Mouse (Mus musculus): ENCODE measurements at regions not wholly inside any gene's neighbourhood (a gene's known extent, or its start where the extent isn't known, plus 50 kb on each side); places are given as distances from the start of the nearest gene placed in this dataset.

- H3K27ac ChIP-seq (ENCODE audit: low read depth, low read length) = no peak overlapping the region
- 64% methylated on average over 1 of the region's 1 CpGs for WGBS
- no peak for ATAC-seq (replicated peaks; ENCODE audit: low FRiP score)
- H3K36me3 ChIP-seq (ENCODE audit: control insufficient read depth, insufficient read depth, low read length) = no peaks in the 10 kb centered on the region
- H3K4me2 ChIP-seq = no peak overlapping the region
- no peaks in the 10 kb centered on the region for H3K27me3 ChIP-seq (replicated peaks; ENCODE audit: control insufficient read depth, insufficient read depth, low read length)
- no peak overlapping the region for H3K9ac ChIP-seq (ENCODE audit: low read depth, low read length)
- no peaks in the 10 kb centered on the region for H3K9me3 ChIP-seq (ENCODE audit: control insufficient read depth, low read length)
- H3K4me1 ChIP-seq (replicated peaks; ENCODE audit: control insufficient read depth, insufficient read depth, low read length) = no peaks in the 10 kb centered on the region
- no peak overlapping the region for H3K4me3 ChIP-seq (ENCODE audit: low read depth, low read length)
- DNase-seq (ENCODE audit: low spot score) = no peak
Measured at GRCm38 (mm10) chr13:101016181-101016580, 183.0 kb upstream of the Slc30a5 start.

- 73% methylated on average over 3 of the region's 3 CpGs for WGBS
- no peak for ATAC-seq (replicated peaks; ENCODE audit: low FRiP score)
- Histone ChIP-seq H3K36me3 (ENCODE audit: control insufficient read depth, insufficient read depth, low read length) (no peaks in the 10 kb centered on the region), H3K4me2 (no peak overlapping the region), H3K4me3 (ENCODE audit: low read depth, low read length) (no peak overlapping the region), H3K9me3 (ENCODE audit: control insufficient read depth, low read length) (no peaks in the 10 kb centered on the region), H3K4me1 (replicated peaks; ENCODE audit: control insufficient read depth, insufficient read depth, low read length) (no peaks in the 10 kb centered on the region), H3K27ac (ENCODE audit: low read depth, low read length) (no peak overlapping the region), H3K27me3 (replicated peaks; ENCODE audit: control insufficient read depth, insufficient read depth, low read length) (no peaks in the 10 kb centered on the region), H3K9ac (ENCODE audit: low read depth, low read length) (no peak overlapping the region)
- no peak for DNase-seq (ENCODE audit: low spot score)
Measured at GRCm38 (mm10) chr13:101015435-101015834, 182.2 kb upstream of the Slc30a5 start.

- DNase-seq (ENCODE audit: low spot score) (no peak), ATAC-seq (replicated peaks; ENCODE audit: low FRiP score) (no peak)
- no peak overlapping the region for H3K4me2 ChIP-seq
- no peak overlapping the region for H3K27ac ChIP-seq (ENCODE audit: low read depth, low read length)
- H3K27me3 ChIP-seq (replicated peaks; ENCODE audit: control insufficient read depth, insufficient read depth, low read length) = no peaks in the 10 kb centered on the region
- no peaks in the 10 kb centered on the region for H3K36me3 ChIP-seq (ENCODE audit: control insufficient read depth, insufficient read depth, low read length)
- no peaks in the 10 kb centered on the region for H3K9me3 ChIP-seq (ENCODE audit: control insufficient read depth, low read length)
- H3K9ac ChIP-seq (ENCODE audit: low read depth, low read length) = no peak overlapping the region
- no peaks in the 10 kb centered on the region for H3K4me1 ChIP-seq (replicated peaks; ENCODE audit: control insufficient read depth, insufficient read depth, low read length)
- H3K4me3 ChIP-seq (ENCODE audit: low read depth, low read length) = no peak overlapping the region
- 87% methylated on average over 2 of the region's 2 CpGs for WGBS
Measured at GRCm38 (mm10) chr13:101013604-101014003, 180.4 kb upstream of the Slc30a5 start.

- 83% methylated on average over 2 of the region's 2 CpGs for WGBS
- H3K27ac ChIP-seq (ENCODE audit: low read depth, low read length) = no peak overlapping the region
- no peak for ATAC-seq (replicated peaks; ENCODE audit: low FRiP score)
Measured at GRCm38 (mm10) chr13:100990646-100991045, 157.4 kb upstream of the Slc30a5 start.

GRCm38 (mm10) chr13:100988671-100989531, 155.7 kb upstream of the Slc30a5 start:
- ATAC-seq (replicated peaks; ENCODE audit: low FRiP score) = no peak
- Histone ChIP-seq H3K4me1 (replicated peaks; ENCODE audit: control insufficient read depth, insufficient read depth, low read length) (no peaks in the 10 kb centered on the region), H3K27me3 (replicated peaks; ENCODE audit: control insufficient read depth, insufficient read depth, low read length) (no peaks in the 10 kb centered on the region), H3K4me3 (ENCODE audit: low read depth, low read length) (no peak overlapping the region), H3K27ac (ENCODE audit: low read depth, low read length) (no peak overlapping the region), H3K4me2 (no peak overlapping the region), H3K9me3 (ENCODE audit: control insufficient read depth, low read length) (no peaks in the 10 kb centered on the region), H3K36me3 (ENCODE audit: control insufficient read depth, insufficient read depth, low read length) (no peaks in the 10 kb centered on the region), H3K9ac (ENCODE audit: low read depth, low read length) (no peak overlapping the region)
- WGBS = 70% methylated on average over 13 of the region's 13 CpGs
- DNase-seq (ENCODE audit: low spot score) = no peak

More at GRCm38 (mm10) chr13:100990646-100991045, 157.4 kb upstream of the Slc30a5 start:
- Histone ChIP-seq H3K4me3 (ENCODE audit: low read depth, low read length) (no peak overlapping the region), H3K36me3 (ENCODE audit: control insufficient read depth, insufficient read depth, low read length) (no peaks in the 10 kb centered on the region), H3K4me2 (no peak overlapping the region), H3K27me3 (replicated peaks; ENCODE audit: control insufficient read depth, insufficient read depth, low read length) (no peaks in the 10 kb centered on the region), H3K9me3 (ENCODE audit: control insufficient read depth, low read length) (no peaks in the 10 kb centered on the region), H3K9ac (ENCODE audit: low read depth, low read length) (no peak overlapping the region), H3K4me1 (replicated peaks; ENCODE audit: control insufficient read depth, insufficient read depth, low read length) (no peaks in the 10 kb centered on the region)
- no peak for DNase-seq (ENCODE audit: low spot score)

GRCm38 (mm10) chr13:100988116-100988515, 154.9 kb upstream of the Slc30a5 start:
- DNase-seq (ENCODE audit: low spot score) (no peak), ATAC-seq (replicated peaks; ENCODE audit: low FRiP score) (no peak)
- Histone ChIP-seq H3K27ac (ENCODE audit: low read depth, low read length) (no peak overlapping the region), H3K4me1 (replicated peaks; ENCODE audit: control insufficient read depth, insufficient read depth, low read length) (no peaks in the 10 kb centered on the region), H3K9ac (ENCODE audit: low read depth, low read length) (no peak overlapping the region), H3K4me3 (ENCODE audit: low read depth, low read length) (no peak overlapping the region), H3K4me2 (no peak overlapping the region), H3K36me3 (ENCODE audit: control insufficient read depth, insufficient read depth, low read length) (no peaks in the 10 kb centered on the region), H3K9me3 (ENCODE audit: control insufficient read depth, low read length) (no peaks in the 10 kb centered on the region), H3K27me3 (replicated peaks; ENCODE audit: control insufficient read depth, insufficient read depth, low read length) (no peaks in the 10 kb centered on the region)
- WGBS = 89% methylated on average over 5 of the region's 5 CpGs

GRCm38 (mm10) chr13:100975741-100976140, 142.5 kb upstream of the Slc30a5 start:
- 55% methylated on average over 3 of the region's 3 CpGs for WGBS
- H3K4me2 ChIP-seq = no peak overlapping the region
- H3K27me3 ChIP-seq (replicated peaks; ENCODE audit: control insufficient read depth, insufficient read depth, low read length) = no peaks in the 10 kb centered on the region
- no peak overlapping the region for H3K27ac ChIP-seq (ENCODE audit: low read depth, low read length)
- H3K9ac ChIP-seq (ENCODE audit: low read depth, low read length) = no peak overlapping the region
- H3K36me3 ChIP-seq (ENCODE audit: control insufficient read depth, insufficient read depth, low read length) = no peaks in the 10 kb centered on the region
- ATAC-seq (replicated peaks; ENCODE audit: low FRiP score) = no peak
- no peak overlapping the region for H3K4me3 ChIP-seq (ENCODE audit: low read depth, low read length)
- no peaks in the 10 kb centered on the region for H3K4me1 ChIP-seq (replicated peaks; ENCODE audit: control insufficient read depth, insufficient read depth, low read length)
- H3K9me3 ChIP-seq (ENCODE audit: control insufficient read depth, low read length) = no peaks in the 10 kb centered on the region
- no peak for DNase-seq (ENCODE audit: low spot score)

- H3K36me3 ChIP-seq (ENCODE audit: control insufficient read depth, insufficient read depth, low read length) = no peaks in the 10 kb centered on the region
- WGBS = 80% methylated on average over 2 of the region's 2 CpGs
- no peak overlapping the region for H3K9ac ChIP-seq (ENCODE audit: low read depth, low read length)
- DNase-seq (ENCODE audit: low spot score) = no peak
- no peaks in the 10 kb centered on the region for H3K27me3 ChIP-seq (replicated peaks; ENCODE audit: control insufficient read depth, insufficient read depth, low read length)
- no peaks in the 10 kb centered on the region for H3K9me3 ChIP-seq (ENCODE audit: control insufficient read depth, low read length)
- no peak overlapping the region for H3K4me3 ChIP-seq (ENCODE audit: low read depth, low read length)
- H3K27ac ChIP-seq (ENCODE audit: low read depth, low read length) = no peak overlapping the region
- H3K4me1 ChIP-seq (replicated peaks; ENCODE audit: control insufficient read depth, insufficient read depth, low read length) = no peaks in the 10 kb centered on the region
- ATAC-seq (replicated peaks; ENCODE audit: low FRiP score) = no peak
- no peak overlapping the region for H3K4me2 ChIP-seq
Measured at GRCm38 (mm10) chr13:100971080-100972017, 138.1 kb upstream of the Slc30a5 start.

All from liver, embryonic 11.5 days (tissue).